Mouse (Mus musculus) B cell, adult 2 months (primary cell): ENCODE results near the gene Pik3r2.

ENCODE experiments used
- DNase-seq, 2 experiments: peaks; one replicate each; pipeline ENCODE4 v3.0.0; 2022

The Pik3r2 gene

DNA sequence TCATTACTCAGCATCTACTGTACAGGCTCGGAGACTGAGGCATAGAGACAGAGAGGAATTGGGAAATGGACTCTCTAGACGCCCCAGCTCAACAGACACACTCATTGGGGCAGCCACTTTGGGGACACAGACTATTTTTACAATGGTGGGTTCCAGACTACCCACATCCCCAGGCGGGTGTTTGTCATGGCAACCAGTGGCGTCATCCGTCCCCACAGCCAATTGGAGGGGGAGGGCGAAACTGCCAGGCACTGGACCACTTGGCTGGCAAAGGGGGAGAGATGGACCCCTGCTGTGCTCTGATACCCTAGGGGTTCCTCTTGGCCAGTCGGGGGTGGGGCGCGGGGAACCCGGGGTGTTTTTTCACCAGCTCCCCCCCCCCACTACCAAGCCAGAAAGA lies 24.1 kb upstream of the Pik3r2 start:
- peak; percentile 49 to 53 for DNase-seq

DNA sequence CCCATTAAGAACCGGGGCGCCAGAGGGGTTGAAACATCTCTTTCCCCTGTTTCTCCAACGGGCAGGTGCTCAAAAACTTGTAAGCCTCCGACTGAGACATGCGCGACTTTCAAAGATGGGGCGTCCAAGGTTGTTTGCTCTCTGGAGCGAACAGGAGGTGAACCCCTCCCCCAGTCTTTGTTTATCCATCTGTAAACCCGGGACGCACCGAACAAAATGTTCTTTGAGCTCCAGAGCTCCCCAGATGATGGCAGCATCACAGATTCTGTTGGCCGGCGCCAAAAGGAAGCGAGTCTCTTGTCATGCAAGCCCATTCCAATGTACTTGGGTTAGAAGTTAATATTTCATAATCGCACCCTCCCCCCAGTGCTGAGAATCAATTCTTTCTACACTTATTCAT lies 21.8 kb upstream of the Pik3r2 start:
- no peak for DNase-seq

DNA sequence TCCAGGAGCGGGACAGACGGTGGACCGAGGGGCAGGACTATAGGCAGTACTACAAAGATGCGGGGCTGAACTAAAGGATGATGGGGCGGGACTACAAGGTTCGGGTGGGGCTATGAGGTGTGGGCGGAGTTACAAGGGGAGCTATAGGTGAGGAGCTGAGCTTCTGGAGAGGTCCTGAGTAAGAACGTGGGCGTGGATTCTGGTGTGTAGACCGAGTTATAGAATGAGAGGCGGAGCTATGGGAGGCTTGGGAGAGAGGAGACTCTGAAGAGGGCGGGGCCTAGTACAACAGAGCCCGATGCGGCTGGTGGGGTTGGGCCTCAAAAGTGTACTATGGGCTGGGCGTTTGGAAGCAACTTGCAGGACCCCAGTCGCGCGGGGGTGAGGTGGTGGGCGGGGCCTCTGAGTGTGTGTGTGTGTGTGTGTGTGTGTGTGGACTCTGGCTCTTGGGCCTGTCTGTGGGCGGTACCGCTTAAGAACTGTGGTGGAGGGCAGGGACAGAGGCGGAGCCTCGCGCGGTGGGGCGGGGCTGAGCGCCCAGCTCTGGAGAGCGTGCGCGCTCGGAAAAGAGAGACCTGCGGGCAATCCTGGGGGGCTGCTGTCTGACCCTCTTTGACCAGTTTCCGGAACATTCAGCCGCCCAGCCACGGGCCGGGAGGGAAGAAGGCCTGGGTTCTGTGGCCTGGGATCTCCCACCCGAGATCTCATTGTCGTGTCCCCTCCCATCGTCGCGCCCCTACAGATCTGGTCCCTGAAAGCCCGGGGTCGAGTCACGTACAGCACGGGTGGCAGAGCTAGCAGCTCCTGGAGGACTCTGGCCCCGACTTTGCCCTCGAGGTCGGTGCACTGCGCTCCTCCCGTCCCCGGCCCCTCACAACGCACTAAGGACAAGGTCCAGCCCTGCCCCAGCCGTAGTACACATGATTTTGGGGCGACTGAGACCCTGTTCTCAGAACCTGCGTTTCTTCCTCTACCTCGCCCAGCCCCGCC lies 20.9 kb upstream of the Pik3r2 start:
- peak; percentile 85 to 86 for DNase-seq

DNA sequence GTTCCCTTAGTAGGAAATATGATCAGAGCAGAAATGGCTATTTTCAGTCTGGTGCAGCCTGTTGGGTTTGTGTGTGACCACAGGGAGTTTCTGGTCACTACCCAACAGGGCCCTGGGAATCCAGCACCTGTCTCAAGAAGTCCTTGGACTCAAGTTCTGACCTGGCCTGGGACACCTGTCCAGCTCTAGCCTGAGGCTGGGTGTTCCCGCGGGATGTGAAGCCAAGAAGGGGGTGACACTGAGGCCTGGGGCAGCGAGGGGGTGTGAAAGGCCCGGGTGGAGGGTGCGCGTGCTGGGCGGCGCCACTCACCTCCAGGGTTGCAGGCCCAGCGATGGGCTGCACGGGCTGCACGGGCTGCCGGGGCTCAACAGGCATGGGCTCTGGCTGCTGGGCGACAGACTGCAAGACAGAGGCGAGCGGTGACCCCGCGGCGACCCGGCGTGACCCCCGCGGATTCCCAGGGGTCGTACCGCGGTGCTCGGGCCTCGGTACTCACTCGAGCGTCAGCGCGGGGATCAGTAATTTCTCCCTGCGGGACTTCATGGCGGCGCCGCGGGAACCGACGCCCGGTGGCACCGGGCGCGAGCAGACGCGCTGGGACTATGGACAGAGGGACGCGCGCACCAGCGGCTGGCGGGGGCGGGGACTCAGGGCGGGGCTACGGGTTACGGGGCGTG lies 20.0 kb upstream of the Pik3r2 start:
- no peak for DNase-seq

DNA sequence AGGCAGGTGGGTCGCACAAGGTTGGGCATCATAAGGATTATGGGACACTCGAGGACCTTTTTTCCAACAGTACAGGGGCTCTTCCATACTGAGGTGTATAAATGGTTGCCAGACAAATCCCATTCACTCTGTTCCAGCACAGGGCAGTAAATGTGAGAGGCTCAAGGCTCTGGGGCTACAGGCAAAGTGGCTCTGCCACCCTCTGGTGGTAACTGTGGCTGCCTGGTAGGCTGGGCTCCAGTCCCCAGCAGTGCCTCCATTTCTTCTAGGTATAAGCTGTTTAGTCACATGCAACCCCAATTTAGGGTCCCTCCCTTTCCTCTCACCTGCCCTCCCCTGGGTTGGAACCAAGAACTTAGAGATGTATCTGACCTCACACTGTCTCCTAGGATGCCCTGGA lies 18.9 kb upstream of the Pik3r2 start:
- DNase-seq = no peak

DNA sequence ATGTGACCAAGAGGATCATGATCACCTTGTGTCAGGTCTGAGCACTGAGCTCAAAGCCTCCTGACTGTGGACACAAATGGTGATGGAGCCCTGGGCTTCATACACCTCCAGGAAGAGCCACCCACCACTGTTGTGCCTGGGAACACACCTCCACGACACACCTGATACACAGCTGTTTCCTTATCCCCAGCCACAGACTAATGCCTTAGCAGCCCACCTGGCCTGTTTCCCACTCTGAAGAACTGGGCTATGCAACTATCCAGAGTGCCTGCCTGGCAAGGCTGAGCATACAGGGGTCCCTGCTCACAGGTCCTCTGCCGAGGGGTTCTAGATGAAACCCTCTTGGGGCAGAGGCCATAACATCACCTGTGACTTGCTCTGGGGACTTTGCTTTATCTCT lies 17.7 kb upstream of the Pik3r2 start:
- no peak for DNase-seq

DNA sequence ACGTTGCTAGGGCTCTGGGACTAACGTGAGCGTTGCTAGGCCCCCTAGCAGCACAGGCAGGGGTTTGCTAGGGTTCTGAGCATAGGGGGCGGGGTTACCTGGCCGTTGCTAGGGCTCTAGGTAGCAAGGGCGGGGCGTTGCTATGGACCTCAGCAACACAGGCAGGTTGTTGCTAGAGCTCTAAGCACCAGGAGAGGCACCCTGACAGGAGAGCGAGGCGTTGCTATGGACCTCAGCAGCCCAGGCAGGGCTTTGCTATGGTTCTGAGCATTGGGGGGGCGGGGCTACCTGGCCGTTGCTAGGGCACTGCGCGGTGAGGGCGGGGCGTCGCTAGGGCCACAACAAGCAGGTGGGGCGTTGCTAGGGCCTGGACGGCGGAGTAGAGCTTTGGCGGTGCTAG lies 16.2 kb upstream of the Pik3r2 start:
- peak; percentile 95 to 97 for DNase-seq

DNA sequence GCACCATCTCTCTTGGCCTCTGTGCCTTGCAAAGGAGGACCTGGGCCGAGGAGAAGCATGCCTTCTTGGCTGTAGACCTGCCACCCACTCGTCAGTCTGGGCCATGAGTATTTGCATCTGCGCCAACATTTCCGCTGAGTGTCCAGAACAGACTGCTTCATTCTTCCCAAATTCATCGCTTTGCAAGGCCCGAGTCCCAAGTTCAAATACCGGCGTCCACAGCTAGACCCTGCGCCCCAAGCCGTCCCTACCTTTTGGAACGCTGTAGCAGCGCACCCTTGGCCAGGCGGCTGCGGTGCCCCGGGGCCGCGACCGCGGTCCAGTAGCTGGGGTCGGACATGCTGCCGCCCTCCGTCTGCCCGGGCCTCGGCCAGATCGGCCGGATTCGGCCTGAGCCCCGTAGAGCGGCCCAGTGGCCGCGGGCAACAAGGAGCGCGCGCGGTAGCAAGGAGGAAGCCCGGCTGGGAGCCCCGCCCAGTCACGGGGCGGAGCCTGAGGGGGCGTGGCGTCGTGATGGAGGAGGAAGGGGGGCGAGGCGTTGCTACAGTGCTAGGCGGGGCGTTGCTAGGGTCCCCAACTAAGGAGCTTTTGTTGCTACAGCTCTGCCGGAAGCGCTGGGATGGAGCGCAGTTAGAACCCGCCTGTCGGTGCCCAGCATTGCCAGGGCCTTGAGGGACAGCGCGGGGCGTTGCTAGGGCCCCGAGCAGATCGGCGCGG lies 15.6 kb upstream of the Pik3r2 start:
- peak; percentile 100 for DNase-seq

DNA sequence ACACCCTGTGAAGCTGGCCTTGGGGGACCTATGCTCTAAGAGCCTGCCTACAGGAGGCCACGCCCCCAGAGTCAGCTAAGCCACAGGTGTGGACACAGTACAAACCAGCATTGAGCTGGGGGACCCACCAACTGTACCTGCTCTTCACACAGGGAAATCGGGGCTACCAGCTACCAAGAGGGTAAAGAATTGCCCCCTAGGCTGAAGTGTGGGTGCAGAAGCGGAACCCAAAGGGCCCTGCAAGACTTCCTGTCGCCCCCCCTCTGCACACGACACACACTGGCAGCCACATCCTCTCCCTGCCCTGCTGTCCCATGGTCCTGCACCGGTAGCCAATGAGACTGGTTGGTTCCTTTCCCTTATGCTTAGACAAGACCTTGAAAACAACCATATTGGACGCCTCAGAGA lies 14.8 kb upstream of the Pik3r2 start:
- peak; percentile 78 to 80 for DNase-seq

DNA sequence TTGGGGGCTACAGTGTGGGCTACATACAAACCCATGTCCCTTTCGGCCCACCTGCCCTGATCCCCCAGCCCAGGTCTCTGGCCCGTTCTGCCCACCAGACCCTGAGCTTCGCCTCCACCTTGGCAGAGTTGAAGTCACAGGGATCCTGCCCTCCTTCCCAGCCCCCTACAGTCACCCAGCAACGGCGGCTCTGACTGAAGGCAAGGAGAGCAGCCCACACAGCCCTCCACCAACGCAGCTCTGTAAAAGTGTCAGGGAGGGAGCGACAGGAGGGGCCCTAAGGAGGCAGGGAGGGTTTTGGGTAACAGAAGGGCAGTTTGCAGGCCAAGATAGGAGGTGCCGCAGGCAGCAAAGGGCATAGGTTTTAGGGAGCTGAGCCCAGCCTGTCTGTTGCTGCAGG lies 14.3 kb upstream of the Pik3r2 start:
- no peak for DNase-seq

DNA sequence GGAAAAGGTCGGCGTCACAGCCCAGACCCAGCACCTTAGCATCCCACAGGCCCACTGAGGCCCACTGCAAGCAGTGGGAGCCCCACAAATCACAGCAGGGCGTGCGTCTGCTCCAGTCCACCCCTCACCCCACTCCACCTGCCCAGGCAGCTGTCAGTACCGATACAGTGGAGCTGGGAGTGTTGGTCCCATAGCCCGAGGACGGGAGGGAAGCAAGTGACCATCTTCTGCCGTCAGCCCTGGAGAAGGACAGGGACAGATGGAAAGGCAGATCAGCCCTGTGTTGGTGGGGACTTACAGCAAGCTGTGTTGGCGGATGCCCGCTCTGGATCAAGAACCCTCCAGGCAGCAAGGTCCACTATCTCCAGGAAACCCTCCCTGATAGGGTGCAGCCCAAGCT lies 12.5 kb upstream of the Pik3r2 start:
- no peak for DNase-seq

DNA sequence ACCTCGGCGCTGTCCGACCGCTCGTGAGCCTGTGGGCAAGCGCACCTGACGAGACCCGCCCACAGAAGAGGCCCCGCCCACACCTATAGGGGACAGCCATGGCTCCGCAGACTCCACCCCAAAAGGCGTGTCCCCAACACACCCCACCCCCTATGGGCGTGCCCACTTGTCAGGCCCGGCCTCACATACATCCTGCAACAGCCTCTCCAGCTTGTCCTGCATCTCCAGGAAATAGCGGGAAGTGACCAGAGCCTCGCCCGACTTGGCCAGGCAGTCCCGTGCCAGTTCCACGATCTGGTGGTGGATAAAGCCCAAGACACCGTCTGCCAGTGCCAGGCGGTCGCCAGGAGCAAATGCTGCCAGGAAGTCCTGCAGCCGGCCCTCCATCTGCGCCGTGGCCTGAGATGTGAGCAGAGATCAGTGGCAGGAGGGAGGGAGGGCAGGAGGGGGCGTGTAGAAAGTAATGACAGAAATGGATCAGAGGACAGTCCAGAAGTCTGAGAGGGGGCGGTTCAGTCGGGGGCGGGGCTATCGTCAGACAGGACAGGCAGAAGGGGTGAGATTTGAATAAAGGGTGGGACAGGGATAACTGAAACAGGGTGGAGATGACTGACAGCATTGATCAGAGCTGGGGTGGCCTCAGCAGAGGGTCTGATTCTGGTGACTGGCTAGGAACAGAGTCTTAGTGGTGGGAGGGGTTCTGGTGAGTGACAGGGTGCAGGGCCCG lies 11.6 kb upstream of the Pik3r2 start:
- peak in 1 of 2 experiments; percentile 22 for DNase-seq

DNA sequence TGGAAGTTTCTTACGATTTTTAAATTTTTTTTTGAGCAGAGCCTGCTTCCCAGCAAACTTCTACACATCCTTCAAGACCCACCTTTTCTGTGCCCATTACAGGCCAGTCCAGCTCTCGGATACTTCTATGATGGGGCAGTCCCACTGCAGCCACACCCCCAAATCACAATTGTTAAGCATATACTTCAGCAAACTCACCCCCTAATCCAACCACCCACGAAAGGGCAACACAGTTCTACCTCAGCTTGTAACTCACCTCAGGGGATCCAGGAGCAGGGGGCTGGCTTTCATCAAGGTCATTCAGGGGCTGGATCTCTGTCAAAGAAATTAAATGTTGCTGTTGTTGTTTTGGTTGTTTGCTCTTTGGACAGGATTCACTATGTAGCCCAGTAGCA lies 10.5 kb upstream of the Pik3r2 start:
- no peak for DNase-seq

DNA sequence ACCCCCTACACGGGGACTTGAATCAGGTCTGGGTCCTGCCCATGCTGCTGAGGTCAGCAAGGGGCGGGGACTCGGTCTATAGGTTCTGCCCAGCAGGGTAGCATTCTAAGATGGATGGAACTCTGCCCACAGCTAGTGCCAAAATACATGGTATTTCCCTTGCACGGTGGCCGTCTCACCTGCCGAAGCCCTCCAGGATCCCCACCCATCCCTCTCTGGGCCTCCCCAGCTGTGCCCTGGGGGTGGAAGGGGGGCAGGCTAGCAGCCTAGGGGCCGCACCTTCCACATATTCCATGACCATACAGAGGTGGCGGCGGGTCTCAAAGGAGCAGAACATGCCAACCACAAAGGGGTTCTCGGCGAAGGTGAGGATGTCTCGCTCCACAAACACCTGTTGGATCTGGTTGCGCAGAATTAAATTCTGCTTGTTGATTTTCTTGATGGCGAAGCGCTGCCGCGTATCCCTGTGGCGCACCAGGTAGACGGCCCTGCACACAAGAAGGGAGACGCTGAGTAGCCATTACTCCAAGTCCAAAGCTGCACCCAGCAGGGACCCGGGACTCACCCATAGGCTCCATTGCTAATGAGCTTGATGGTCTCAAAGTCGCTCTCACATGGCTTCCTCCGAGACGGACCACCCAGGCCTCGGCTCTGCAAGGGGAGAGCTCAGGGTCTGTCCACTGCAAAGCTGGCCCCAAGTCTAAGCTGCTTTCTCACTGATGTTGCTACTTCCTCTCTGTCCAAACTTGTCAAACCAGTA lies 10.0 kb upstream of the Pik3r2 start:
- DNase-seq = no peak

DNA sequence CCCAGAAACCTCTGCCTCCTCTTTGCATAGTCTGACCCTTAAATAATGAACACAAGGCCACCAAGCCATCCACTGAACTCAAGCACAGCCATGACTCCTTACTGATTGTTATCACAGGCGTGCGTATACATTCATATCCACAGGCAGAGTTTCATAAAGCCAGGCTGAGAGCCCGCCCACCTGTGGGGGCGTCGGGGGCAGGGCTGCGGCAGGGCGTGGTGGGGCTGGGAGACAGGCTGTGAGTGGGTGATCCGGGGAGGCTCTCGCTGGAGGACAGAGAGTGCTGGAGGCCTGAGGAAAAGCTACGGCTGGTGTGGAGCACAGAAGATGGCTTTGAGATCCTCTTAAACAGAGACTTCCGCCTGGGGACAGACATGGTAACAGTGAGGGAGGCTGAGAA lies 3.6 kb upstream of the Pik3r2 start:
- DNase-seq = no peak

DNA sequence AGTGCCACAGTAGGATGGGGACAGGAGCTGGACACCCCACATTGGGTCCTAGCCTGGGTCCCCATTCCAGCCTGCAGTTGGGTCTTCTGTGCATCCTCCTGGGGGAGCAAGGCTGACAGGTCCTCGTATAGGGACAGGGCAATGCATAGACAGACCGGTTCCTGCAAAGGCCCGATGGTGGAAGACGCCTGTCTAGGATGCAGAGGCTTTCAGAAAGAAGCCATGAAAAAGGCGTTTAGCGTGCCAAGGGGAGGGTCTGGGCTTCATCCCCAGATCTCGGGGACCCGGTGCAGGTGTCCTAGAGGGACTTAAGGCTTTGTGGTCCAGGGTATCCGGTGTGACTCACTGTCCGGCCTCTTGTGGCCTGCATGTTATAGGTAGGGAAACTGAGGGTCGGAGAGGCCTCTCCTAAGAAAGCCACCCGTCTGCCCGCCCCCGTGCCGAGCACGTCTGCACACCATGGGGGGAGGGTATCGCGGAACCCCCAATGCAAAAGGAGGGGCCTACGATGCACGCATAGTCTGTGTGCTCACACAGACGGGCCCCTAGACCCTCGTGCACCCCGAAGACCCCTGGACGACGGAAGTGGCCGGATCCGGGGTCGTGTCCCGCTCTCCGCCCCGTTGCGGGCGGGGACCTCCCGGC lies 540 bp downstream of the Pik3r2 start:
- DNase-seq = peak in 1 of 2 experiments; percentile 25

DNA sequence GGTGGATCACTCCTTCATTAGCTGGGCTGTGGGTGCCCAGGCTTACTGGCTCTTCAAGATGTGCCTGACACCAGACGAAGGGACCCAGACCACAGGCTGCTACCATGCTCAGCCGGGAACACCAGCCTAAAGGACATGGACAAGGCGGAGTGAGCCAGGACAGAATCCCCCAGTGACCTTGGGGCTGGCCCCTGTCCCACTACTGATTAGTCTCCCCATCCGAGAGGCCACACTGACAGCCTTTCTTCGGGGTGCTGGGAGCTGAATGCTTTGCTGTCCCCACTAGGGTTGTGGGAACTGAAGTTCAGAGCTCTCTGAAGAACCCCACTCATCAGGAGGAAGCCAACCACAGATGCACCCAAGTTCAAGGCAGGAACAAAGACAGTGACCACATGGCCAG lies 1.3 kb downstream of the Pik3r2 start:
- DNase-seq = no peak

DNA sequence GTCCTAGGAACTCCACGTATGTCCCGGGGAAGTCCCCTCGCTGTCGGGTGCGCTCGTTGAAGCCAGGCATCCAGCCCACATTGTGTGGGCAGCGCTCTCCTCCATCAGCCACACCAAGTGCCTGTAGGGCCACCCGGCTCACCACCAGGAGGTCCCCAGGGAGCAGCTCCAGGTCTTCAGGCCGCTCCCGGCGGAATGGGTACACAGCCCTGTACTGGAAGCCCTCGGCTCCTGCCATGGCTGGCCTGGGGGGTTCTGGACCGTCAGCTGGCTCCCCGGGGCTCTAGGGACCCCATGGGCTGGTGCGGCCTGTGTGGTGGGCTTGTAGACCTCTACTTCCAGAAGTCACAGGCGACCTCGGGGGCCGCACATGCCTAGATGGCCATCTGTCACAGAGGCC lies 1.8 kb downstream of the Pik3r2 start:
- DNase-seq = no peak

DNA sequence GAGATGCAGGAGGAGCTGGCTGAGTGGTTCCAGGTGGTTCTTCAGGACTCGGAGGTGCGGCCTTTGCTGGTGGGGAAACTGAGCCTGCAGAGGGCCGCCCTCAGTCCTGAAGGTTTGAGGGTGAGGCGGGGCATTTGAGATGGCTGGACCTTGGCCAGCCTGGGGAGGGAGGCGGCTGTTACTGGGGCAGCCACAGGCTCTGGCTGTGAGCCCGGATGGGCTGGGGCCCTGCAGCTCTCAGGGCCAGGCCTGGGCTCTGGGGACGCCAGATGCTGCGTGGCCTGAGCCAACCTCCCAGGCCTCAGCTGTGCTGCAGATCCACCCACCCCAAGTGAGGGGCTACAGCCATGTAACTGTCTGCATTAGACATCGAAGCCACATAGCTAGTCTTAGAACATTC lies 2.7 kb downstream of the Pik3r2 start:
- DNase-seq = no peak

DNA sequence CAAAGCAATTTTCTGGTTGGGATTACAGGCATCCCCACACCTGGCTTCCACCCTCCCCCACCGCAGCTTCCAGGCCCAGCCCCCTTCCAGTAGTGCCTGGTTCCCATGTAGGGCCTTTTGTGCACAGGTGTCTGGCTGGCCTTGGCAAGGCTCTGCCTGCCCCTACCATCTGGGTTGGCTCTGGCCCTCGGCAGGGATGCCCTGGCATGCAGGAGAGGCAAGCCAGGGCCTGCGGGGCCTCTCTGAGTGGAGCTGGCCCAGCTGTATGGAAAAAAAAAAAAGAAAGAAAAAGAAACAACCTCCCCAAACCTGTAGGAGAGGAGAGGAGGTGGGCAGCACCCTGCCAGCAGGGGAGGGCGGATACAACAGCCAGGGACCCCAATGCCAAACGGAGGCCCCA lies 3.1 kb downstream of the Pik3r2 start:
- DNase-seq = no peak

DNA sequence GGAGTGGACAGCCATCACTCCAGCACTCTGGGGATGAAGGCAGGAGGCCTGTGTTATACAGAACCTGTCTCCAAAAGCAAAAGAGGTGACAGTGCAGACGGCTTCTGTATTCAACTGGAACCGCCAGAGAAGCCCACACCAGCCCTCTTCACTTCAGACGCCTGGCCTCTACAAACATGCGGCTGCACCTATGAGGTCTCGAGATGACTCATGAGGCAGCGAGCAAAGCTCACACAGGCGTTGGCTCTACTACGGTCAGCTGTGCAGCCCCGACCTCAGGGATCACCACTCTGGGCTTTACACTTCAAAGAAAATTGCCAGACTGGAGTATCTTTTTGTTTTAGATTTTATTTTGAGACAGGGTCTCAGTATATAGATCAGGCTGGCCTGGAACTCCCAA lies 3.6 kb downstream of the Pik3r2 start:
- DNase-seq = no peak

DNA sequence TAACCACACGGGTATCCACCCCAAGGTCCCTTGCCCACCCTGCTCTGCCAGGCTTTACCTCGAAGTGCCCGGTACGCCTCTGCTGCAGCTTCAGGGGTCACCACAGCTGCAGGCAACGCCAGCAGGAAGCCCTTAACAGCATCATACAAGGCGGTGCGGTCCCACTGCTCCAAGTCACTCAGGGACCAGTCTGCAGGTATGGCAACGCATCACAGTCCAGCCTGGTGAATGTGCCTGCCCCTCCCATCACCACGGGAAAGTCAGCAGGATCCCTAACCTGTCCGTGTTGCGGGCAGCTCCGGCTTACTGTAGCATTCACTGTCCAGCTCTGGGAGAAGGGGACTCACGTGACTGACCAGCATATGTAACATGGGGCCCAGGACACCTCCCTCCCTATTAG lies 4.4 kb downstream of the Pik3r2 start:
- DNase-seq = no peak
